Mouse (Mus musculus): ENCODE results near the gene Mrnip. TPM values are rescaled to one million over a fixed set of nuclear protein-coding genes. Genes with fewer than 3 reads are reported as not detected.
A peak's percentile ranks its signal among the peaks of the same experiment; 100 is the strongest.

The Mrnip gene
- polyA plus RNA-seq, 1 experiment from 2014 or later: 20.0 TPM

- Histone ChIP-seq H3K9me3 (replicated peaks) (no peaks in the 10 kb centered on the region), H3K9ac (no peak overlapping the region), H3K4me1 (peaks cover 55% of the 10 kb centered on the region), H3K27ac (no peak overlapping the region), H3K36me3 (peaks cover 43% of the 10 kb centered on the region), H3K4me3 (replicated peaks) (0 out of 2 replicates have a peak overlapping the region, but pooled peaks have one; percentile 32), H3K27me3 (no peaks in the 10 kb centered on the region), H3K4me2 (peak overlapping the region; percentile 57)
- no peak for ATAC-seq (replicated peaks; ENCODE audit: low FRiP score)
- WGBS: 22% methylated on average over 8 of the region's 8 CpGs
Measured at GRCm38 (mm10) chr11:50231411-50231810, 57.2 kb downstream of the Mrnip start.

DNA sequence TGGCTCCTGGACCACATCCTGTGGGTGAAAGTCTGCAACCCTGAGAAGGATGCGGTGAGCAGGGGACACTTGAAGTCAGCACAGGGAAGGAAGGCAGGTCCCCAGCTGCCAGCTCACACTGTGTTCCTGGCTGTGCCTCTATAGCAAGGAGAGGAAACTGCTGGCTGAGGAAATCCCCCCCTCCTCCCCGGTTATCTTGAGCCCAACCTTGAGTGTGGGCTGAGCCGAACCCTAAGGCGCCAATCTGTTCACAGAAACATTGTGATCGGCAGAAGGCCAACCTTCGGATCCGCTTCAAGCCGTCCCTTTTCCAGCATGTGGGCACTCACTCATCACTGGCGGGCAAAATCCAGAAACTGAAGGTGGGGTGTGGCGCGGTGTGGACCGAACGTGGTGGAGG is 58.8 kb downstream of the Mrnip start:
- peaks cover 13% of the 10 kb centered on the region for H3K27me3 ChIP-seq
- 94% methylated on average over 13 of the region's 13 CpGs for WGBS
- no peak overlapping the region for H3K4me3 ChIP-seq (replicated peaks)
- H3K9me3 ChIP-seq (replicated peaks): no peaks in the 10 kb centered on the region
- H3K4me2 ChIP-seq: no peak overlapping the region
- peaks cover 51% of the 10 kb centered on the region for H3K4me1 ChIP-seq
- no peak overlapping the region for H3K27ac ChIP-seq
- H3K9ac ChIP-seq: no peak overlapping the region
- ATAC-seq (replicated peaks; ENCODE audit: low FRiP score): no peak
- H3K36me3 ChIP-seq: peaks cover 43% of the 10 kb centered on the region

DNA sequence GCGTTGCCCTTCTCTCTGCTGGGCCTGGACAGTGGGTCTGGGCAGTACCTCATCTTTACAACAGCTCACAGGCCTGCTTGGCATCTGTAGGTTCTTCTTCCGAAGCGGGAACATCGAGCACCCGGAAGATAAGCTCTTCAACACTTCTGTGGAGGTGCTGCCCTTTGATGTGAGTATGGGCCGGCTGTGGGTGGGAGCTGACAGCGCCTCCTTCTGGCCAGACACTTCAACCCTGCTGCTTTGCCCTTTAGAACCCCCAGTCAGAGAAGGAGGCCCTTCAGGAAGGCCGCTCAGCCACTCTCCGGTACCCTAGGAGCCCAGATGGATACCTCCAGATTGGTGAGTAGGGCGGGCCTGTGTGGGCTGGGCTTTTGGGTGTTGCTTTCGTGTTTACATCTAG is 59.7 kb downstream of the Mrnip start:
- 85% methylated on average over 11 of the region's 11 CpGs for WGBS
- no peak for ATAC-seq (replicated peaks; ENCODE audit: low FRiP score)
- Histone ChIP-seq H3K36me3 (peaks cover 43% of the 10 kb centered on the region), H3K4me2 (no peak overlapping the region), H3K9ac (no peak overlapping the region), H3K4me1 (peaks cover 43% of the 10 kb centered on the region), H3K27me3 (peaks cover 20% of the 10 kb centered on the region), H3K9me3 (replicated peaks) (no peaks in the 10 kb centered on the region), H3K27ac (no peak overlapping the region), H3K4me3 (replicated peaks) (no peak overlapping the region)

GRCm38 (mm10) chr11:50234606-50235005 is 60.4 kb downstream of the Mrnip start:
- Histone ChIP-seq H3K27me3 (peaks cover 20% of the 10 kb centered on the region), H3K4me3 (replicated peaks) (no peak overlapping the region), H3K4me2 (no peak overlapping the region), H3K27ac (no peak overlapping the region), H3K9ac (no peak overlapping the region), H3K36me3 (peaks cover 43% of the 10 kb centered on the region), H3K4me1 (peaks cover 37% of the 10 kb centered on the region), H3K9me3 (replicated peaks) (no peaks in the 10 kb centered on the region)
- no peak for ATAC-seq (replicated peaks; ENCODE audit: low FRiP score)
- WGBS: 95% methylated on average over 25 of the region's 25 CpGs

DNA sequence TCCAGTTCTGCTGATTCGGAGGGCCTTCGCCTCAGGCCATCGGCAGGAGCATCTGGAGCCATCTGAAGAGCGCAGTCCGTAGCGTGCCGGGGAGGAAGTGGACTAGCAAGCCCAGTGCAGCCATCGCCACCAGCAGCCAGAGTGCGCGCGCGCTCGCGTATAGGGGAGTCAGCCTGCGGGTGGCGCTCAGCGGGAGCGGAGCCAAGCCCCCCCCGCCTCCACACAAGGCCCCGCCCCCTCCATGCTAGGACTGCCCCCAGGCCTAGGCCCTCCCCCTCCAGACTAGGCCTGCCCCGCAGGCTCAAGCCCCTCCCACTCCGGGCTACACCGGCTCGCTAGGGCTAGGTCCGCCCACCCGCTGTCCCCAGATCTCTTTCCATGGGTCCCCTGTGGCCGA is 62.3 kb downstream of the Mrnip start:
- under 1% methylated on average over 26 of the region's 27 CpGs for WGBS
- peak; percentile 93 for ATAC-seq (replicated peaks; ENCODE audit: low FRiP score)
- Histone ChIP-seq H3K27ac (no peak overlapping the region), H3K9me3 (replicated peaks) (no peaks in the 10 kb centered on the region), H3K4me1 (peaks cover 23% of the 10 kb centered on the region), H3K9ac (peak overlapping the region; percentile 49), H3K36me3 (peaks cover 38% of the 10 kb centered on the region), H3K27me3 (peaks cover 20% of the 10 kb centered on the region), H3K4me2 (peak overlapping the region; percentile 98), H3K4me3 (replicated peaks) (peak overlapping the region; percentile 66)

DNA sequence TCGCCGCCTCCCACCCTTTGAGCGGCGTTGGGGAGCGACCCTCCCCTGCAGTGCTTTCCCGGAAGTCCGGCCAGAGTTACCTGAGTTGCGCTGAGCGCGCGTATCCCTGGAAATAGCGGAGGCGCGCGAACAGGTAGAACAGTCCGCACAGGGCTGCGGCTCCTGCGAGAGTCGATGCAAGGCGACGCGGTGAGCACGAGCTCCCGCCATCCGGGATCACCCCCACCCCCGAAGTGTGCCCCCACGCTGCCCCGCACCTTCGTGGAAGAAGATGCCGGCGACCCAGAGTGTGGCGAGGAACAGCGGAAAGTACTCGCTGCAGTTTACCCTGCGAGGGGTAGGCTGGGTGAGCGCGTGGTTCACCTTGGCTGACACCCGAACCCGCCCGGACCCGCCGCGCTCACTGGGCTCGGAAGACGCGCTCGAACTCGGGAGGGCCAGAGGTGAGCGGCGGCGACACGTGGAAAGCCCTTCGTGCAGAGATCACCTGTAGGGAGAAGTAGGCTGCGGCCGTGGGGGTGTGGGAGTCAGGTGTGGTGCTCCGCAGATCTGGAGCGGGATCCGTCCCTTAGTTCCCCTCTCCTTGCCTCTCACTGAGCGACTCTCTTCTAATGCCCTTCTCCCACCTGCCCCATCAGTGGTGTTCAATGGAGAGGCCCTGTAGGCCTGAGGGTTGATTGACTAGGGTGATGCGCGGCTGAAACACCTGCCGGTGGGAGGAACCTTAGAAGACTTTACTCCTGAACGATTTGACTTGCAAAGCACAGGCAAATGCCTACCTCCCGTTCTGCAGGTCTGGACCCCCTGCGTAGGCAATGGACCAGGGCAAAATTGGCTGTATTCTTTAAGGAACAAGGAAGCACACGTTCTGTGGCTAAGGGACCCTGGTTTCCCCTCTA is 62.9 kb downstream of the Mrnip start:
- peak overlapping the region; percentile 66 for H3K4me3 ChIP-seq (replicated peaks)
- peaks cover 21% of the 10 kb centered on the region for H3K4me1 ChIP-seq
- WGBS: 2% methylated on average over 66 of the region's 66 CpGs

GRCm38 (mm10) chr11:50238324-50238723 is 64.1 kb downstream of the Mrnip start, which contains the start of gene Ltc4s:
Gene Ltc4s, minus strand, starts transcription at chr11:50238616.
- 43% methylated on average over 10 of the region's 10 CpGs for WGBS
- Histone ChIP-seq H3K9ac (0 out of 2 replicates have a peak within 1 kb of the TSS, but pooled peaks have one; percentile 21), H3K27ac (no peak within 1 kb of the TSS)

More for the DNA sequence above, 62.9 kb downstream of the Mrnip start:
- H3K4me2 ChIP-seq: peak overlapping the region; percentile 98
- peaks cover 31% of the 10 kb centered on the region for H3K36me3 ChIP-seq
- no peaks in the 10 kb centered on the region for H3K9me3 ChIP-seq (replicated peaks)
- no peak overlapping the region for H3K27ac ChIP-seq
- peak overlapping the region; percentile 48 for H3K9ac ChIP-seq
- peak; percentile 59 for ATAC-seq (replicated peaks; ENCODE audit: low FRiP score)
- H3K27me3 ChIP-seq: peaks cover 20% of the 10 kb centered on the region

GRCm38 (mm10) chr11:50238821-50239791 is 64.9 kb downstream of the Mrnip start:
- no peak overlapping the region for H3K9ac ChIP-seq
- H3K27me3 ChIP-seq: peaks cover 20% of the 10 kb centered on the region
- WGBS: 91% methylated on average over 9 of the region's 9 CpGs
- no peak overlapping the region for H3K27ac ChIP-seq
- H3K4me3 ChIP-seq (replicated peaks): no peak overlapping the region
- H3K4me1 ChIP-seq: peaks cover 21% of the 10 kb centered on the region
- no peak overlapping the region for H3K4me2 ChIP-seq
- ATAC-seq (replicated peaks; ENCODE audit: low FRiP score): no peak
- H3K9me3 ChIP-seq (replicated peaks): no peaks in the 10 kb centered on the region
- H3K36me3 ChIP-seq: peaks cover 12% of the 10 kb centered on the region

More at GRCm38 (mm10) chr11:50238324-50238723, 64.1 kb downstream of the Mrnip start, which contains the start of gene Ltc4s:
- peaks cover 21% of the 10 kb centered on the region for H3K4me1 ChIP-seq
- H3K36me3 ChIP-seq: peaks cover 20% of the 10 kb centered on the region
- peak within 1 kb of the TSS; percentile 98 for H3K4me2 ChIP-seq
- ATAC-seq (replicated peaks; ENCODE audit: low FRiP score): no peak
- peak within 1 kb of the TSS; percentile 66 for H3K4me3 ChIP-seq (replicated peaks)
- peaks cover 20% of the 10 kb centered on the region for H3K27me3 ChIP-seq
- no peaks in the 10 kb centered on the region for H3K9me3 ChIP-seq (replicated peaks)

DNA sequence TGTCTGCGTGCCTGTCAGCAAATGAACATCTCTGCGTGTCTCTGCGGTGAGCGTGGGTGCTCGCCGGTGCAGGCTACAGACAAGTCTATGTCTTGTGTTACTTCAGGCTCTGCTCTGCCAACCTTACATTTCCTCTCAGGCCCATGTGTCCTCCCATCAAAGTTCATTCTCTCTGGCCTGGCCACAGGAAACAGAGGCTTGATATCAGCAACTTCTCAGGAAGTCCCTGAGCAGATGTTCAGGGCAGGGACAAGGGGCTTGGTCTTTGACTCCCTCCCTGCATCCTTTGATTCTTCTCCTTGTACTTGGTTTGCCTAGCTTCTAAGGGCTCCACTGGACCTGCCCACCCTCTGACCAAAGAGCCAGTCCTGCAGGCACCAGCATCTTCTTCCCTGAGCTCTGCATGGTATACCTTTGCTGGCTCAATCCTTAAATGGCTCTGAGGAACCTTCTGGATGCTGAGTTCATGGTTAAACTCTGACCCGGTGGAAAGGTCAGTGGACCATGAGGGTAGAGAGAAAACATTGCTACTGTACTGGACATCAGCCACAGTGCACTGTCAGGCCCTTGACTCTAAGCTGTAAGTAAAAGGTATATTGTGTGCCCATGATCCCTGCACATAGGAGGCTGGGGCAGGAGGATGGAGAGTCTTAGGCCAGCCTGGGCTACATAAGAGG is 66.1 kb downstream of the Mrnip start:
- H3K4me2 ChIP-seq: no peak overlapping the region
- H3K4me1 ChIP-seq: peaks cover 21% of the 10 kb centered on the region
- H3K9ac ChIP-seq: no peak overlapping the region
- H3K27ac ChIP-seq: no peak overlapping the region
- ATAC-seq (replicated peaks; ENCODE audit: low FRiP score): no peak
- H3K9me3 ChIP-seq (replicated peaks): no peaks in the 10 kb centered on the region
- peaks cover 20% of the 10 kb centered on the region for H3K27me3 ChIP-seq
- H3K4me3 ChIP-seq (replicated peaks): no peak overlapping the region
- WGBS: 85% methylated on average over 7 of the region's 7 CpGs
- H3K36me3 ChIP-seq: no peaks in the 10 kb centered on the region

DNA sequence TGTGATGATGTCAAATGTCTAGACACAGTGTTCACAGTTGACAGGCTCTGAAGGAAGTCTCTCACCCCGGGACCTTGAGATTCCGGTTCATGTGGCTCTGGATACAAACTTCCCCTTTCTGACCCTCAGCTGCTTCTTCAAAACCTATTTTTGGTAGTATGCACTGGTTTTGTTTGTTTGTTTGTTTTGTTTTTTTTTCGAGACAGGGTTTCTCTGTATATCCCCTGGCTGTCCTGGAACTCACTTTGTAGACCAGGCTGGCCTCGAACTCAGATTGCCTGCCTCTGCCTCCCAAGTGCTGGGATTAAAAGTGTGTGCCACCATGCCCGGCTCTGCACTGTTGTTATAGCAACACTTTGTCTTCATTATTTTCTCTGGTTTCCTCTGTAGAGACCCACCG is 69.7 kb downstream of the Mrnip start:
- Histone ChIP-seq H3K9me3 (replicated peaks) (no peaks in the 10 kb centered on the region), H3K9ac (no peak overlapping the region), H3K4me2 (no peak overlapping the region), H3K4me3 (replicated peaks) (no peak overlapping the region), H3K36me3 (no peaks in the 10 kb centered on the region), H3K4me1 (no peaks in the 10 kb centered on the region), H3K27ac (no peak overlapping the region), H3K27me3 (no peaks in the 10 kb centered on the region)
- no peak for ATAC-seq (replicated peaks; ENCODE audit: low FRiP score)
- whole genome bisulfite sequencing: 77% methylated on average over 6 of the region's 6 CpGs

DNA sequence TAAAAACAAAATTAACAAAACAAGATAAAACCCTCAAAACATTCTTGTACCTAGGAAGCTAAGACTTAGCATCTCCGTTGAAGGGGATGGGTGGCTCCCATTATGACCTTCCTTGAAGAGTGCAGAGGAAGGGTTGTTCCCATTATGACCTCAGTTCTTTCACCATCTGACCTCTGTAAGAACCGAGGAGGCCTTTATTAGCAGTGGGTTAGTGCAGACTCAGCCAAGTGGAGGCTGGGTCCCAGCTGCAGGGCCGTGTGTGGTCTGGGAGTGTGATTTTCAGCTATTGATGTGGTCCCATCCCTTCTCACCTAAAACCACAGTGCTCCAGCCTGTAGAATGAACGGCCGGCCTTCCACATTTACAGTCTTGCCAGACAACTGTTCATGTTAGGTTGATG is 71.0 kb downstream of the Mrnip start:
- ATAC-seq (replicated peaks; ENCODE audit: low FRiP score): no peak
- WGBS: 67% methylated on average over 5 of the region's 5 CpGs
- H3K9ac ChIP-seq: no peak overlapping the region

More for the DNA sequence above, 71.0 kb downstream of the Mrnip start:
- Histone ChIP-seq H3K27me3 (no peaks in the 10 kb centered on the region), H3K27ac (no peak overlapping the region), H3K4me3 (replicated peaks) (no peak overlapping the region), H3K36me3 (no peaks in the 10 kb centered on the region), H3K9me3 (replicated peaks) (no peaks in the 10 kb centered on the region), H3K4me1 (no peaks in the 10 kb centered on the region), H3K4me2 (no peak overlapping the region)

All from kidney, embryonic 15.5 days (tissue).